Mouse (Mus musculus) Muller cell, postnatal 12 days (primary cell): ENCODE measurements around the gene Tedc2.
A peak's percentile ranks its signal among the peaks of the same experiment; 100 is the strongest.

Source experiments
- DNase-seq: peaks from one replicate; pipeline ENCODE4 v3.0.0-alpha.2; 2015; ENCODE audit errors: inconsistent ontology term

The Tedc2 gene

DNA sequence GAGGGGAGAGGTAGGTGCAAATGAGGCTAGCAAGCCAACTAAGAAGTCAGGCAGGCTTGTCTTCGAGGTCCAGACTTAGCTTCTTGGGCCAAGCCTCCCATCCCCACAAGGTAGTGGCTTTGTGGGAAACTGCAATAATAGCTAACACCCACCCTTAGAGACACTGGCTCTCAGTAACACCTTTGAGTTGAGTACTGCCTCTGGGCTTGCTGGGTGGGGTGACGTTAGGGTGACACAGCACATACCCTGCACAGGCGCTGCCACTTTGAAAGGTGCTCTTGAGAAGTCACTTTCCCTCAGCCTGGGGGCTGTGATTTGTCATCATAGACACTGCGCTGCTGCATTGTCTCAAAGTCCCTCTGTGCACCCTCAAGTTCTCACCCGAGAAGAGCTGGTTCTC lies 26.9 kb downstream of the Tedc2 start:
- no peak for DNase-seq

DNA sequence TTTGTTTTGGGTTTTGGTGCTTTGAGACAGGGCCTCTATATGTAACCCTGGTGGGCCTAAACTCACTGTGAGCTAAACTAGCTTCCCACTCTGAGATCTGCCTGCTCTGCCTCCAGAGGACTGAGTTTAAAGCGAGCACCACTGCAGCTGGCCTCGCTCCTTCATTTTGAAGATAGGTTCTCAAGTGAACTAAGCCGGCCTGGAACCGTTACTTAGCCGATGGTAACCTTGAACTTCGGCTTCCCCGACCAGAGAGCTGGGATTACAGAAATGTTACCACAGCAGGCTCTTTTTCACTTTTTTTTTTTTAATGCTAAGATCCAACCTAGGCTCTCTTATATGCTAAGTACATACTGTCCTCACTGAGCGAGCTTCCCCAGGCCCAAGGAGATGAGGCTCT lies 27.4 kb downstream of the Tedc2 start:
- no peak for DNase-seq

DNA sequence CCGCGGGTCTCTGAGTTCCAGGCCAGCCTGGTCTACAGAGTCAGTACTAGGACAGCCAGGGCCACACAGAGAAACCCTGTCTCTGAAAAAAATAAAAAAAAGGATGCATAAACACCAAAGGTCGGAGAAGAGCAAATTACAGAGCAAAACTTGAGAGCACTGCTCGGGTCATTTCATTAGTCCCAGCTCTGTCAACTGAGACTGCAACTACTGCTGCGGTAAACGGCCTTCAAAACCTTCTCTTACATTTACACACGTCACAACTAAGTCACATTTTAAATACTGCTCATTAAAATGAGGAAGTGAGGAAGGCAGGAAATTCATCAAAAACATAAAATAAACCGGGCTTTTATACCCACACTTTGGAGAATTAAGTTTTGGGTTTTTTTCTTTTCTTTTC lies 27.8 kb downstream of the Tedc2 start:
- no peak for DNase-seq

DNA sequence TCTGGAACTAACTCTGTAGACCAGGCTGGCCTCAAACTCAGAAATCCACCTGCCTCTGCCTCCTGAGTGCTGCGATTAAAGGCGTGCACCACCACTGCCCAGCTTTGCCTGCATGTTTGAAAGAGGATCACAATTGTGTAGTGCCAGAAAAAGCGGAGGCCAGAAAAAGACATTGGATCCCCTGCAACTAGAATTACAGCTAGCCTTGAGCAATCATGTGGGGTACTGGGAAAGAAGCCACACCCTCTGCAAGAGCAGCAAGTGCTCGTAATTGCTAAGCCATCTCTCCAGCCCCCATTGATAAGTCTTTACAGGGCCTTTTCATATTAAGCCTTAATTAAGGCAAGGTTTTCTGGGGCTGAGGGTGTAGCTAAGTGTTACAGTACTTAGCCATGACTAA lies 29.2 kb downstream of the Tedc2 start:
- DNase-seq: no peak

DNA sequence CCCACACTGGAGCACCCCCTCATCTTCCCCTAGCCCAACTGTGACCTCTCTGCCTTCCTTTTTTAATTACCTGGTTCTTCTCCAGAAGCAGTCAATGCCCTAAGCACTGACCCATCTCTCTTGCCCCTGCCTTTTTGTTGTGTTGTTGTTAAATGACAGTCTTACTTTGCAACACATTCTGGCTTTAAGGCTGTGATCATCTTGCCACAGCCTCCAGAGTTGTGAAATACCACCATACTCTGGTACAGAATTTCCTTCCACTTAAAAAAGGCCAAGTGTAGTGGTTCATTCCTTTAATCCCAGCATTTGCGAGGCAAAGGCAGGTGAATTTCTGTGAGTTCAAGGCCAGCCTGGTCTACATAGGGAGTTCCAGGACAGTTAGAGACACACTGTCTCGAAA lies 29.7 kb downstream of the Tedc2 start:
- DNase-seq: no peak

DNA sequence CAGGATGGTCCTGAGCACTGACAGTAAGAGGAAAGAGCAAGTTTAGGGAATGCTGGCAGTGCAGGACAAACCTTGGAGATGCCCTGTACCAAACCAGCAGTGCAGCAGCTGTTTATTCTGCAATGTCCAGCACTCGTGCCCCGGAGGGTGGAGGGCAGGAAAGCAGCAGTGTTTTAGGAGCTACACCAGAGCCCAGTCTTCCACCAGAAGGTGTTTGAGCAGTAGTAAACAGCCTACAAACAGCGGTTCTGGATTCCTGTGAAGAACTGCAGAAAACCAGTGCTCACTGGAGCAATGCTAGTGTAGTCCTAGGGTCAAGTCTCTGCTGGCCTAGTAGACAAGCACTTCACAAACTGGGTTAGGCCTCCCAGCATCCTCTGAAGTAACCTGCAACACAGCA lies 46.4 kb downstream of the Tedc2 start:
- no peak for DNase-seq

DNA sequence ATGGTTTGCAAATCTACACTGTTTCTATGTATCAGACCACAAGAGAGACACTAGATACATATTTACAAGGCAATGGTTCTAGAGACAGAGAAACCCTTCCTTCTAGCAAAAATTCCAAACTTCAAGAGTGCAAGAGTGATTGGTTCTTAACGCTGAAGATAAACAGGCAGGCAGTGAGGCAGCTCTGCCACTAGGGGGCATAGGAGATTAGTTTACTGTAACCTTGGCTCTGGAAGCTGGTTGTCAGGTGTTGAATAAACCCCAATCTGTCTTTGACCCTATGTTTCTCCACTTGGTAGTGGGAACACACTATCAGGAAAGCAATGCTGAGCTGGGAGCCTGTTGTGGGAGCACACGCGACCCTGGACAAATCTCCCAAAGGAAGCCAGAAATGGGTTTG lies 47.2 kb downstream of the Tedc2 start:
- peak; percentile 46 for DNase-seq

DNA sequence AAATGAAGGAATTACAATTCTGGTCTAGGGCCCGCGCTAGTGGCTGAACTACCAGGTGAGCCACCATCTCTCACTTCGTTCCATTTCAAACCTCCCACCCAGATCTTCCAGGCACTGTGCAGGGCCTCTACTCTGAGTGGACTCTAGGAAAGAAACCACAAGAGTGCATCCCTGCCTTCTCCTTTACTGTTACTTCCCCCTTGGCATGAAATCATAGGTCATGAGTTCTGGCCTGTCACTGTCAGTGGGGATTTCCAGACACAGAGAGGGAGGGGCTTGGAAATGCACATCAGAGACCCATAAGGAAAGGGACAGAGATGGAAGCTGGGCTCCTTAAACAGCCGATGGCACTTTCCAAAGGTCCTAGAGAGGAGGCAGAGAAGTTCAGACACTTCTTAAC lies 48.9 kb downstream of the Tedc2 start:
- DNase-seq: peak; percentile 16

DNA sequence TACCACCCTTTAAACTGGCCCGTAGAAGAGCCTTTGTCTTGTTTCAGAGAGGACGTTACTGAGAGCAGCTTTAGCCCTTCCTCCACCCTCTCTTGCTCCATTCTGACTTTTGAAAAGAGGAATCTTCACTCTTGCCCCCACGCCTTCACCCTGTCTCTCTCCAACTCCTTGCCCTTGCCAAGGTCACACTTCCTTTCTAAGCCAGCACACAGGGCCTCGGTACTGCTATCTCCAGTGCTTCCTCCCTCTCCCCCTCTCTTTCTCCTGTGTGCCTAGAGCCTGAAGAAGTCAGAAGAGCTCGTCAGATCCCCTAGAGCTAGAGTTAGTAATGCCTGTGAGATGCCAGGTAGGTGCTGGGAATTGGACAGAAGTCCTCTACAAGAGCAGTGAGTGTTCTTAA lies 49.9 kb downstream of the Tedc2 start:
- no peak for DNase-seq

DNA sequence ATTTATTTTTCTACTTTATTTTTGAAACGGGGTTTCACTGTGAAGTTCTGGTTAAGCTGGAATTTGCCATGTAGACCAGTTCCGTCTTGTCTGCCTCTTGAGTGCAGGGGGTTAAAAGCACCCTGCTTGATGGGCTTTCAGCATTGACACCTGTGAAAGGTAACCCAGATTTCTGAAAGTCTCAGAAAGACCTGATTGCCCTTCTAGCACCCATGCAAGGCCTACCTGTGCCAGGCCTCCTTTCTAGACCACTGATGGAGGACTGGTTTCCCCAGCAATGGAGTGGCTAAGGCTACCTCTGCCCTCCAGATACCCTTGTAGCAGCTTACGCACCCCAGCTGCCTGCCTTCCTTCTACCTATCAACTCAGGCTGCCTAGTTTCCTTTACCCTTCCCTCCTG lies 50.5 kb downstream of the Tedc2 start:
- DNase-seq: no peak

DNA sequence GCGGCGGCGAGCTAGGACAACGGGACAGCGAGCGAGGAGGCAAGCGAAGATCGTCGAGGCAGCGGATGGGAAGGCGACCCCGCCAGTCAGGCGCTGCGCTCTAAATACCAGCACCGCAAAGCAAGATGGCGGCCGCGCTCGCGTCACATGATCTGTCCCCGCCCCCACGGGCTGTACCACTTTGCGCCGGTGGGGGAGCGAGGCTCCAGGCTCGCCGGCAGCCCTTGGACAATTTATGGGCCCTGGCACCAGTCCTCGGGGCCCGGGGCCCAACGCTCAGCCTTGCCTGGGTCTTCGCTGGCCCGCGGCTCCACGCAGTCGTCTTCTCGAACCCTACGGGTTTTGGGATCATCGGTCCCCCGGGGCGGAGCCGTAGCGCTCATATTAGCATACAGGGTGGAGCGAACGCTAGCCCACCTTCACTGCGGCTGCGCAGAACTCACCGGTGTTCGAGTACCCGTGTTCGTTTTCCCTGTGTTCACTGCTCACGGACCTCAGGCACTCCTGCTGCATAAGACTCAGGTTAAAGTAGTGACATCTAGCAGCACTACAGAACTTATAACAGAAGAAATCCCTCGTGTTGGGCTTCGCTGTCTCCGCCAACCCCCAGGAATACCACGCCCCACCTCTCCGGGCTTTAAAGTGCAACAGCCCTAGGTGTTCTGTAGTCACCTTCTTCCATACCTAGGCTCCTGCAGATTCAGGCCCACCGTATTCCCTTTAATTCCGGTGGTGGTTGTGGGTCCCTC lies 51.2 kb downstream of the Tedc2 start, which contains the start of gene Atp6v0c:
Gene Atp6v0c (minus strand): TSS at position 386 of the 749 bp plus-strand sequence.
- DNase-seq: peak; percentile 97

DNA sequence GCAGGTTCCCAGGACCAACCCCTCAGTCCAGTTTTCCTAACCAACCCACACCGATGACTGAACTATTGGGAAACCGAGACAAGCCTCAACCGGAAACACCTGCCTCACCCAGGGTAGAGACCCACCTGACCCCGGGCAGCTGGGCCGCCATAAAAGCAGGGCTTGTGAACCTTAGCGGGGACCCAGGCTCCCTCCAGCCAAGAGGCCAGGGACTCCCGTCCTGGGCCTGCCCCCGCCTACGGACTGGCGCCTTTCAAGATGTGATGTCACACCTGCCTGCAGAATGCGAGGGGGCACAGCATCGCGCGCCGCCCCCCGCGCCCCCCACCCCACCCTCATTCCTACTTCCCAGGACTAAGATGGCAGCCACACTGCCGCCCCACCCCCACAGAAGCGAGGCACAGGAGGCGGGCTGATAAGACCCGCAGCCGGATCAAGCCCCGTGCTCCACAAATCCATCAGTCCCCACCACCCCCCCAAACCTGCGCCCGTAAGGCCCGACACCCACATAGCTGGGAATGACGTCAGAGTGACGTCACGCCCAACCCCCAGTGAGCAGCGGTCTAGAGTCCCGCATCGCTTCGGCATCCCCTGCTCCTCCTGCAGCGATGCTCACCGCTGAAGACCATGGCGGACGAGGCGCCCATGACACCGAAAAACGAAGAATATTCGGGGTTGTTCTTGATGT lies 51.9 kb downstream of the Tedc2 start:
- DNase-seq: peak; percentile 73

DNA sequence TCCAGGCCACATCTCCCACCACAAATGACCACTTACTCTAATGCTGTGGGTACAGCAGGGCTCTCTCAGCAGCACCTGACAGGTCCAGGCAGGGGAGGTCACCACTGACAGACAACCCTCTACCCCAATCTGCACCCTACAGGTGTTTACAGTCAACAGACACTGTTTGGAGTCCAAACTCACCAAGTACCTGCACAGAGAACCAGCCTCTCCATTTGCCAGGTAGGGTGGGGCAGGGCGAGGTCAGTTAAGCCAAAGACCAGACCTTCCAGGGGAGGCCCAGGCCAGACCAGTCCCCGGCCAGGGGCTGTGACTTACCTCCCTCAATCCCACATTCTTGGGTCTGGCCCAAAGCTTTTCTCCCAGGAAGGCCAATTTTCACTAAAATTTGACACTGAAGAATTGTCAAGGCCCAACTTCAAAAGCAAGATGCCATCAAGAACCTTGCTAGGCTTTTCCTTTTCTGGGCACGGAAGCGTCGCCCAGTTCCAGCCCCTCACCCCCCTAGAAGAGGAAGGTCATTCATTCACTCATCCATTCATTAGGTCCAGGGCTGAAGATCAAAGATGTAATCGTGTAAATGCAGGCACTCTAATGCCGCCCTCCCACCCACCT lies 52.7 kb downstream of the Tedc2 start:
- DNase-seq: no peak

DNA sequence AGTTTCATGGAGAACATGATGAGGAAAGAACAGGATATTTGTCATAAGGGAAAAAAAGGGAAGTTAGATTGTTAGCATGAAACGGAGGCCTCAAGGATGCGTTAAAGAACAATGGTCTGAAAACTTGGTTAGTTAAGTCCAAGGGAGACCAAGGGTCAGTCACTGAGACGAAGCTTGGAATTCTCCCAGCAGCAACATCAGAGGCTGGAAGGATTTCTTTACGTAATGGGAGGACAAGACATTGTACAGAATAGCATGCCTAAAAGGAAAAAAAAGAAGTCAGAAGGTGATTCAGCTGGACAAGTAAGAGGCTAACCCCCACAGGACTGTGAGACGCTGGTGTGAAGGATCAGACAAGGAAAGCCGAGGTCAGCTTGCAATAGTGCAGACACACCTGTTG lies 53.5 kb downstream of the Tedc2 start:
- DNase-seq: no peak
